Mouse (Mus musculus): Measurements from ENCODE around the gene Muc4. TPM values are rescaled to one million over a fixed set of nuclear protein-coding genes. Genes with fewer than 3 reads are reported as not detected.

The Muc4 gene
- total RNA-seq (2023), result not detected

GRCm38 (mm10) chr16:32735586-32735985, at the start of gene Muc4:
TSS of gene Muc4 (plus strand) at chr16:32735886.

DNA sequence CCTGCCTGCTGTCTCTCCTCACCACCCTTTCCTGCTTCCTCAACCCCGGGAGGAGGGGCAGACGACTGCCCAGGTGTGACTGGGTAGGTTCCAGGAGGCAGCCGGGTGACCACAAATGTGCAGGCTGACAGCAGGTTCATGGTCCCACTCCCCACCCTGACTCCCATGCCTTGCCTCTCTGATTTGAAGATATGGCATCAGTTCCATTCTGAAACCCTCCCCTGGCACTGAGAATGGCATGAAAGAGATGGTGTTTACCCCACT, 61.7 kb downstream of the Muc4 start, which contains the start of gene Muc20:
TSS of gene Muc20 (minus strand) at position 10 of the 264 bp plus-strand sequence.

DNA sequence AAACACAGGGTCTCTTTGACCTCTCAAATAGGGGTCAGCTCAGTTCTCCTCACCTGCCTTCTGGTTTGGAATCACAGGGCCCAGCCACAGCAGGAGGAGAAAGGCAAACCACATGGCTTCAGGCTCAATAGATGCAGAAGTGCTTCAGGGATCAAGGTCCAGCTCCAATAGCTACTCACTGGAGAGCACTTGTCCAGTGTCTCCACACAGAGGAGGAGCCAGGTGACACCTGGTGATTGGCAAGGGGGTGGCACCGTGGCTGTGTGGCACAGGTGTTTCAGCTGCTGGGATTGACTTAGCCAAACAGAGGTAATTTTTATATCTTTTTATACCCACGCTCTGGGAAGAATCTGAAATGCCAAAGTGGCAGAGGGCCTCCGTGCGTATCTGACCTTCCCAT, 74.6 kb downstream of the Muc4 start, which contains the start of gene Smbd1:
TSS of gene Smbd1 (minus strand) at position 157 of the 400 bp plus-strand sequence.

Other genes with a start within 250 kb of the Muc4 start
- gene Slc51a, start 248.0 kb upstream of the Muc4 start, total RNA-seq (2023), result not detected
- gene Zdhhc19, start 239.6 kb upstream of the Muc4 start, total RNA-seq (2023), result not detected
- 10 to 100 TPM; 49.7 to 68.5 TPM for gene Tfrc, start 127.0 kb upstream of the Muc4 start, total RNA-seq (2023)
- 10 to 100 TPM; 28.8 to 35.5 TPM for gene Tnk2, start 92.0 kb upstream of the Muc4 start, total RNA-seq (2023)
- gene Muc20, start 61.5 kb downstream of the Muc4 start, total RNA-seq (2023), result under 1 TPM; 0.13 to 0.20 TPM
- not detected for gene Smbd1, start 74.6 kb downstream of the Muc4 start, total RNA-seq (2023)
- gene Fyttd1, start 141.6 kb downstream of the Muc4 start, total RNA-seq (2023), result 10 to 100 TPM; 17.8 to 19.0 TPM
- gene Rubcn, start 141.9 kb downstream of the Muc4 start, total RNA-seq (2023), result 10 to 100 TPM; 19.2 to 21.7 TPM
- 10 to 100 TPM; 27.8 to 41.8 TPM for gene Lrch3, start 178.2 kb downstream of the Muc4 start, total RNA-seq (2023)

Data from neutrophil, adult 83 days (primary cell).